Mouse (Mus musculus): ENCODE measurements around the gene Ccdc126.

- TF ChIP-seq POLR2A (IDR thresholded peaks at IDR 0.05; ENCODE audit: borderline replicate concordance, extremely low read depth, insufficient read depth, insufficient read length, poor library complexity, severe bottlenecking) (no peak), CTCF (IDR thresholded peaks at IDR 0.05; ENCODE audit: borderline replicate concordance, extremely low read depth, insufficient read depth, insufficient read length) (no peak)
Observed at GRCm38 (mm10) chr6:49331369-49332059, 12.4 kb downstream of the Ccdc126 start.
